Mouse (Mus musculus): ENCODE results near the gene Mfap2. TPM values are rescaled to one million over a fixed set of nuclear protein-coding genes. Genes with fewer than 3 reads are reported as not detected.

Gene Mfap2
- total and polyA plus RNA-seq, 3 experiments, result not detected

- Histone ChIP-seq H3K9me3 (replicated peaks) (no peaks in the 10 kb centered on the region), H3K36me3 (replicated peaks) (peaks cover 93% of the 10 kb centered on the region), H3K4me3 (ENCODE audit: low read depth, low read length) (no peak overlapping the region), H3K4me1 (ENCODE audit: insufficient read depth, low read depth, low read length) (peaks cover 12% of the 10 kb centered on the region), H3K27me3 (ENCODE audit: insufficient read depth, low read length) (no peaks in the 10 kb centered on the region)
- no peak for ATAC-seq (ENCODE audit: extremely low read depth, insufficient number of reproducible peaks, low FRiP score, poor library complexity, severe bottlenecking)
- DNase-seq (ENCODE audit: low spot score), result no peak
- TF ChIP-seq GATA1 (IDR thresholded peaks at IDR 0.05; ENCODE audit: borderline replicate concordance, low read length) (no peak), CTCF (IDR thresholded peaks at IDR 0.05; ENCODE audit: low read depth, low read length) (no peak), POLR2AphosphoS5 (IDR thresholded peaks at IDR 0.05; ENCODE audit: insufficient replicate concordance, low read depth, low read length) (no peak)
These were observed 16.4 kb upstream of the Mfap2 start for GRCm38 (mm10) chr4:140993846-140994245.

DNA sequence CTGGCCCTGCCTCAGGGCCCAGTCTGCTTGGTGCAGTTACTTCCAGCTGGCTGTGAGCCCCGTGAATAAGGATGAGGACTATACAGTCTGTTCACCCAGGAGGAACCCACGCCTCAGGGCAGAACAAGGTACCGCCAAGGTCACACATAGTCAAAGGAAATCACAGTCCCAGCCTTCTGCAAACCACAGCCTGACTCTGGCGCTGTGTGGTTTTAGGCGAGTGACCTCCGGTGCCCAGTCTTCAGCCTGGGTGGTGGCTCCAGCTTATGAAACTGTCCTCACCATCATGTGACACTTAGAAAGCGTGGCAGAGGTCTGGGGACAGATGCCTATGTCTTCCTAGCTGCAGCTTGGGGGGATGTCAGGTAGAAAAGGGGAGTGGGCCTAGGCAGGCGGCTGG, 14.4 kb upstream of the Mfap2 start:
- H3K27me3 ChIP-seq (ENCODE audit: insufficient read depth, low read length), result no peaks in the 10 kb centered on the region
- no peak overlapping the region for H3K4me3 ChIP-seq (ENCODE audit: low read depth, low read length)
- peaks cover 93% of the 10 kb centered on the region for H3K36me3 ChIP-seq (replicated peaks)
- H3K4me1 ChIP-seq (ENCODE audit: insufficient read depth, low read depth, low read length), result 0 out of 2 replicates have a peak, but pooled peaks cover 3% of the 10 kb centered on the region
- ATAC-seq (ENCODE audit: extremely low read depth, insufficient number of reproducible peaks, low FRiP score, poor library complexity, severe bottlenecking) (no peak), DNase-seq (ENCODE audit: low spot score) (no peak)
- TF ChIP-seq POLR2AphosphoS5 (IDR thresholded peaks at IDR 0.05; ENCODE audit: insufficient replicate concordance, low read depth, low read length), result no peak
- no peak for TF ChIP-seq GATA2 (IDR thresholded peaks at IDR 0.05; ENCODE audit: borderline replicate concordance, low read depth, low read length)
- no peak for TF ChIP-seq CTCF (IDR thresholded peaks at IDR 0.05; ENCODE audit: low read depth, low read length)
- TF ChIP-seq TAL1 (conservative IDR thresholded peaks at IDR 0.05; ENCODE audit: low read depth, low read length), result no peak
- no peak for TF ChIP-seq GATA1 (IDR thresholded peaks at IDR 0.05; ENCODE audit: borderline replicate concordance, low read length)
- no peaks in the 10 kb centered on the region for H3K9me3 ChIP-seq (replicated peaks)

DNA sequence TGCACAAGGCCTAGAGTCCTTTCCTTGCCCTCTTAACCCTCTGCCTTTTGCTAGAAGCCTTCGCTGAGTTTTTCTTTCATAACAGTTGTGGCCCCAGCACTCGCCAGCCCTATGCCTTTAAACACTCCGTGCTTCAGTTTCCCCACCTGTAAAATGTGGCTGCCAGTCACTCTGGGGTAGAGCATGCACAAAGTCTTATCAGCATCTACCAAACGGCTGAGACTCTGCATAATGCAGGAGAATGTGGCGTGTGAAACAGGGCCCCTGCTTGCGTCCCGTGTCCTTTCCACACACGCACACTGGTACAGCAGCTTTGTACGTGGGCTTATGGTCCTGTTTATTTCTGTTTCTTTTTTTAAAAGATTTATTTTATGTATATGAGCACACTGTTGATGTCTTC, 13.4 kb upstream of the Mfap2 start:
- DNase-seq (ENCODE audit: low spot score) (no peak), ATAC-seq (ENCODE audit: extremely low read depth, insufficient number of reproducible peaks, low FRiP score, poor library complexity, severe bottlenecking) (no peak)
- Histone ChIP-seq H3K9me3 (replicated peaks) (no peaks in the 10 kb centered on the region), H3K4me1 (ENCODE audit: insufficient read depth, low read depth, low read length) (0 out of 2 replicates have a peak, but pooled peaks cover 3% of the 10 kb centered on the region), H3K27me3 (ENCODE audit: insufficient read depth, low read length) (no peaks in the 10 kb centered on the region), H3K36me3 (replicated peaks) (peaks cover 96% of the 10 kb centered on the region), H3K4me3 (ENCODE audit: low read depth, low read length) (no peak overlapping the region)
- TF ChIP-seq POLR2AphosphoS5 (IDR thresholded peaks at IDR 0.05; ENCODE audit: insufficient replicate concordance, low read depth, low read length) (no peak), TAL1 (conservative IDR thresholded peaks at IDR 0.05; ENCODE audit: low read depth, low read length) (no peak), GATA1 (IDR thresholded peaks at IDR 0.05; ENCODE audit: borderline replicate concordance, low read length) (no peak), GATA2 (IDR thresholded peaks at IDR 0.05; ENCODE audit: borderline replicate concordance, low read depth, low read length) (no peak), CTCF (IDR thresholded peaks at IDR 0.05; ENCODE audit: low read depth, low read length) (no peak)

DNA sequence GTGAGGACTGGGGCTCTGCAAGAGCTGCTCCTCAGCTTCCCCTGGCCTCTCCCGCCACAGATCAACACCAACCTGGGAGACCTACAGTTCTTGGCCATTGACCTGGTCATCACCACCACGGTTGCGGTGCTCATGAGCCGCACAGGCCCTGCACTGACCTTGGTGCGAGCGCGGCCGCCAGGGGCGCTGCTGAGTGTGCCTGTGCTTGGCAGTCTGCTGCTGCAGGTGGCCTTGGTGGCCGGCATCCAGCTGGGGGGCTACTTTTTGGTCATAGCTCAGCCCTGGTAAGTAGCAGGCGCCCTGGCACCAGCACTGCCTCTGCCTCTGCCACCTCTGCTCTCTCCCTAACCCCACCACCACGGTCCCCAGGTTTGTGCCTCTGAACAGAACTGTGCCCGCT, 4.2 kb upstream of the Mfap2 start:
- no peak for ATAC-seq (ENCODE audit: extremely low read depth, insufficient number of reproducible peaks, low FRiP score, poor library complexity, severe bottlenecking)
- Histone ChIP-seq H3K36me3 (replicated peaks) (peaks cover 72% of the 10 kb centered on the region), H3K9me3 (replicated peaks) (no peaks in the 10 kb centered on the region), H3K27me3 (ENCODE audit: insufficient read depth, low read length) (peaks cover 7% of the 10 kb centered on the region; the same call in 1 of the 2 replicates), H3K4me3 (ENCODE audit: low read depth, low read length) (no peak overlapping the region), H3K4me1 (ENCODE audit: insufficient read depth, low read depth, low read length) (0 out of 2 replicates have a peak, but pooled peaks cover 3% of the 10 kb centered on the region)
- TF ChIP-seq POLR2AphosphoS5 (IDR thresholded peaks at IDR 0.05; ENCODE audit: insufficient replicate concordance, low read depth, low read length) (no peak), GATA2 (IDR thresholded peaks at IDR 0.05; ENCODE audit: borderline replicate concordance, low read depth, low read length) (no peak), TAL1 (conservative IDR thresholded peaks at IDR 0.05; ENCODE audit: low read depth, low read length) (no peak), CTCF (IDR thresholded peaks at IDR 0.05; ENCODE audit: low read depth, low read length) (peak; percentile 16; the same call in 1 of the 2 replicates), GATA1 (IDR thresholded peaks at IDR 0.05; ENCODE audit: borderline replicate concordance, low read length) (no peak)
- no peak for DNase-seq (ENCODE audit: low spot score)

- Histone ChIP-seq H3K27me3 (ENCODE audit: insufficient read depth, low read length) (peaks cover 22% of the 10 kb centered on the region; the same call in 1 of the 2 replicates), H3K36me3 (replicated peaks) (peaks cover 51% of the 10 kb centered on the region), H3K4me1 (ENCODE audit: insufficient read depth, low read depth, low read length) (0 out of 2 replicates have a peak, but pooled peaks cover 3% of the 10 kb centered on the region), H3K9me3 (replicated peaks) (no peaks in the 10 kb centered on the region), H3K4me3 (ENCODE audit: low read depth, low read length) (no peak overlapping the region)
- ATAC-seq (ENCODE audit: extremely low read depth, insufficient number of reproducible peaks, low FRiP score, poor library complexity, severe bottlenecking), result no peak
- TF ChIP-seq GATA1 (IDR thresholded peaks at IDR 0.05; ENCODE audit: borderline replicate concordance, low read length), result no peak
- TF ChIP-seq GATA2 (IDR thresholded peaks at IDR 0.05; ENCODE audit: borderline replicate concordance, low read depth, low read length), result no peak
- TF ChIP-seq CTCF (IDR thresholded peaks at IDR 0.05; ENCODE audit: low read depth, low read length), result no peak
- TF ChIP-seq TAL1 (conservative IDR thresholded peaks at IDR 0.05; ENCODE audit: low read depth, low read length), result no peak
- no peak for TF ChIP-seq POLR2AphosphoS5 (IDR thresholded peaks at IDR 0.05; ENCODE audit: insufficient replicate concordance, low read depth, low read length)
- DNase-seq (ENCODE audit: low spot score), result no peak
These were observed 2.2 kb upstream of the Mfap2 start for GRCm38 (mm10) chr4:141008028-141008427.

- TF ChIP-seq GATA1 (IDR thresholded peaks at IDR 0.05; ENCODE audit: borderline replicate concordance, low read length), result no peak
- TF ChIP-seq CTCF (IDR thresholded peaks at IDR 0.05; ENCODE audit: low read depth, low read length), result no peak
- no peak for TF ChIP-seq TAL1 (conservative IDR thresholded peaks at IDR 0.05; ENCODE audit: low read depth, low read length)
- TF ChIP-seq POLR2AphosphoS5 (IDR thresholded peaks at IDR 0.05; ENCODE audit: insufficient replicate concordance, low read depth, low read length), result no peak
- no peak for TF ChIP-seq GATA2 (IDR thresholded peaks at IDR 0.05; ENCODE audit: borderline replicate concordance, low read depth, low read length)
- H3K4me1 ChIP-seq (ENCODE audit: insufficient read depth, low read depth, low read length), result 0 out of 2 replicates have a peak, but pooled peaks cover 3% of the 10 kb centered on the region
- peaks cover 26% of the 10 kb centered on the region for H3K36me3 ChIP-seq (replicated peaks)
- no peaks in the 10 kb centered on the region for H3K9me3 ChIP-seq (replicated peaks)
- DNase-seq (ENCODE audit: low spot score), result no peak
- no peak overlapping the region for H3K4me3 ChIP-seq (ENCODE audit: low read depth, low read length)
- no peak for ATAC-seq (ENCODE audit: extremely low read depth, insufficient number of reproducible peaks, low FRiP score, poor library complexity, severe bottlenecking)
- peaks cover 38% of the 10 kb centered on the region; the same call in 1 of the 2 replicates for H3K27me3 ChIP-seq (ENCODE audit: insufficient read depth, low read length)
These were observed 308 bp downstream of the Mfap2 start for GRCm38 (mm10) chr4:141010526-141010925.

All from G1E (cell line).